Mouse (Mus musculus) thymus, postnatal 14 days (tissue): ENCODE data around the gene Kbtbd6.

ENCODE experiments used
- DNase-seq: peaks from one replicate; pipeline ENCODE4 v3.0.0; 2021

Kbtbd6 gene

DNA sequence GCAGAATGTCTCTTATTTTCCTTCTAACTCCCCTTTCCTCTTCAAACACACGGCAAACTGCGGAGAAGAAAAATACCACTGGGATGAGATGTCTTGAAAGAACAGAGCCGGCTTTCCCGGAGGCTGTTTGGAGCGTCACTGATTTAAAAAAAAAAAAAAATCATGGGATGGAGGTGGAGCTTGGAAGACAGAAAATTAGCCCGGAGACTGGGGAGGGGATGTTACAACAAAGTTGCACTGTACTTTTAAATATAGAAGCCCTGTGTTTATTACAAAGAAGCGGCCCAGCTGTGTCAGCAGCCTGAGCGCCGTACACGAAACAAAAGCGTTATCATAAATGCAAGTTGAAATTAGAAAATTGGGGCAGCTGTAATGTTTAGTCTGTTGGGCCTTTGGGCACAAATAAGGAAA, 30.6 kb downstream of the Kbtbd6 start:
- peak; percentile 40 for DNase-seq

DNA sequence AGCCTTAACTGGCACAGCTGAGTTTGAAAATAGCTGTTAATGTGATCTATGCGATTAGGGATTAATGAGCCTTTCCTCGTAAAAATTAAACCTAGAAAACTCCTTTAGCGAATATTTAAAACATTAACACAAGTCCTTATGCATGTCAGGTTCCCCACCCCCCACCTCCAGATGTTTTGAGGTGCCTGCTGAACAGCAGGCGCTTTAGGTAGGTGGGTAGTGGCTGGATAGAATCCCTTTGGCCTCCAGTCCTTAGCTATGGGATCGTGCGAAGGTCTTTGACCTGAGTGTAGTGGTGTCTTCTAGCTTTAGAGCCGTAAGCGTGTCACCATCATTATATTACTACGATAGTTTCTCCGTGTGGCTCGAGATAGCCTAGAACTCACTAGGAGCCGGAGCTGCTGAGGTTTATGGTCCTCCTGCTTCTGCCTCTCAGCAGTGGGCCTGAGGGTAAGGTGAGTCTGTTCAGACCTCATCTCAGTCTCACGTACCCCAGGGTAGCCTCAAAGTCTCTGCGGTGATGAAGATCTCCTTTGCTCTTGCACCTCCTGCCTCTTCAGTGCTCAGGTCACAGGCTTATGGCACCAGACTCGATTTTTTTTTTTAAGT, 31.2 kb downstream of the Kbtbd6 start:
- peak; percentile 33 for DNase-seq

DNA sequence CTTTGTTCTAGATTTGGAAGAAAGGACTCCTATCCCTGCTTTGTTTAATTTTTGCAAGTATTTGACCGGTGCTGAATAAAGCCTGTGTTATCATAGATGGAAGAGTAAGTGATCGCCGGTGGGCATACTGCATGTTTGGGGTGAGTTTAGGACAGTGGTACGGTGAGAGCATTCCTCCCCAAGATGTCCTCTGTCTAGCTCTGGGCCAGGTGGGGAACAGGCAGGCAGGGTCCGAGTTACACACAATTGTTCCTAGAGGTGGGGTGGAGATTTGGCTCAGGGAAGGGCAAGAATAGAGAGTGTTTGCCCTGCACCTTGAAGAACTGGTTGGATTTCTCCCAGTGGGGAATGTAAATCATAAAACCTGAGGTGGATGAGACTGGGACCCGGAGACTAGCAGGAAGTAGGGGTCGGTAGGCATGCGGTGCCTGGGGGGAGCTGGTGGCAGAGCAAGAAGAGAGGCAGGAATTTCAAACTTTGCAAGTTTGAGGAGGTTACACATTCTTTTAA, 32.0 kb downstream of the Kbtbd6 start:
- peak; percentile 39 for DNase-seq

- DNase-seq, result peak; percentile 17
Measured at GRCm38 (mm10) chr14:79486617-79486992, 35.0 kb downstream of the Kbtbd6 start.

DNA sequence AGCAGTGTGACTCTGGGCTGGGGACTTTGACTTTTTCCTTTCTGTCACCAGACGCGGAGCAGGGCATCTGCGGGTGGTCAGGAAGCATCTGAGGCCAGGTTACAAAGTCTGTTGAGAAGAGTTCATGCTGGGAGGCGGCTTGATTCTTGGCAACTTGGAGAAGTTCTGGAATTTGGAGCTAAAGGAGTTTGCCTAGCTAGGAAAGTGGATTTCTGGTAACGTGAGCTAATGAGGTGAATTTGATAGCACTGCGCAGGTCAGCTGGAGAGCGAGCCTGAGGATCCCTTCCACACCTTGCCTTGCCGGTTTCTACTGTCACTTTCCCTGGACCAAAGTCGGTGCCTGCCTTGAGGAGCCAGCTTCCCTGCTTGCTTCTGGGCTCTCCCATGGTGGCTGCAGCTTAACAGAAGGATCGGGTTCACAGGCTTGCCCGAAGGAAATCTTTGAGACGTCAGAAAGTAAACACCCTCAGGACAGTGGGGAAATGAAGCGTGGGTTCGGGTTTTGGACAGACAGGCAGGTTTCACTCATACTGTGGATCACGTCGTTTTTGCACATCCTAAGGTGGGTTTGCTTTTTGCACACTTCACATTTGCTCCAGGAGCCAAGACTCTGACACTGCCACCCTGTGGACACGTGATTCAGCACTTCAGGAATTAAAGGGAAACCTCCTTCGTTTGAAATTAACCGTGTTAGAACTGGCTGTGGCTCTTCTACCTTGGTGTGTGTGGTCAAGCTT, 35.5 kb downstream of the Kbtbd6 start:
- DNase-seq, result peak; percentile 58

DNA sequence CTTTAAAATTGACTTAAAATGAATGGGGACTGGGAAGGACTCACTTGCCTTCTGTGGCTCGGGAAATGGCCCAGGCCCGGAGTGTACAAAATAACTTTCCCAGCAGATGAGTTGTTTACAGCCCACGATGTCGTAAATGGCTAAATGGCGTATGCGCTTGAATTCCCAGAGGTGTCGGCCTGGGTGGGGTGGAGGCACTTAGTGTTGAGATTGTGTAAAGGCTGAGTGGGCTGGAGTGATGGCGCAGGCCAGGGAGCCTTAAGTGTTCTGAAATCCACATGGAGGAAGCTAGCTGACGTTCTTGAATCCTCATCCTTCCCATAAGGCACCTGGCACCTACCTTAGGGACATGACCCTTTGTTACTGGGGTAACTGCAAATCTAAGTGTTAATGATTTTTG, 36.9 kb downstream of the Kbtbd6 start:
- DNase-seq, result no peak

GRCm38 (mm10) chr14:79489150-79489549, 37.5 kb downstream of the Kbtbd6 start:
- no peak for DNase-seq

- no peak for DNase-seq
Measured at GRCm38 (mm10) chr14:79490246-79490645, 38.6 kb downstream of the Kbtbd6 start.

DNA sequence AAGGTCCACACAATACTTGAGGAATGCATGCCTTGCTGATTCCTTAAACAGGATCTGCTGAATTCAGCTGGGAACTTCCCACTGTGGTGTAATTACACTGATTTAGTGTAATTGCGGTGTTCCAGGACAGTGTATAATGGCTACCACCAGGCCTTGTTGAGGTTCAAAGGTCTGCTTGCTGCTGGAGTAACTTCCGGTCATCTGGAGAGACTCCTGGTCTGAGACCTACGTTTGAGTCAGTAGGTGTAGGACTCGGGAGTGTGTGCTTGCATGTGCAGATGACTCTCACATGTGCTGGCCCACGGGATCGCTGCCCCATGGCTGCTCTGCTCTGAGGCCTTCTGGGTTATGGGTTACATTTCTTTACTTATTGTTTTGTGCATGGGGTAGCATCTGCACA, 42.7 kb downstream of the Kbtbd6 start:
- DNase-seq, result no peak

DNA sequence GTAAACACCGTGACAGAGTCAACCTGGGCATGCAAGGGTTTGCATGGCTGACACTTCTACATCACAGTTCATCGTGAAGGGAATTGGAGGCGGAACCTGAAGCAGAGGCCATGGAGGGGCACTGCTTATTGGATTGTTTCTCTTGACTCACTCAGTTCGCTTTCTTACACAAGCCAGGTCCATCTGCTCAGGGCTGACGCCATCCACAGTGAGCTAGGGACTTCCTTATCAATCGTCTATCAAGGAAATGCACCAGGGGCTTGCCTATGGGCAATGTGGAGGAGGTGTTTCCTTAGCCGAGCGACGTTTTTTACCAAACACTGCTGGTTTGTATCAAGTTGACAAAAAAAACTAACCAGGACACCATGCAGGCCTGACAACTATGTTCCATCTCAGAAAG, 47.7 kb downstream of the Kbtbd6 start:
- no peak for DNase-seq

GRCm38 (mm10) chr14:79500756-79501155, 49.1 kb downstream of the Kbtbd6 start:
- DNase-seq, result no peak

- DNase-seq, result peak; percentile 24
Measured at GRCm38 (mm10) chr14:79503371-79504075, 51.9 kb downstream of the Kbtbd6 start.
